Mouse (Mus musculus) spleen, adult 2 months (tissue): Measurements from ENCODE around the gene Nlrc3. TPM values are rescaled to one million over a fixed set of nuclear protein-coding genes. Genes with fewer than 3 reads are reported as not detected.

Experiments used
- DNase-seq, 2 experiments: peaks; one replicate each; pipeline versions ENCODE4 v3.0.0 to v3.0.0-alpha.2; 2012 to 2021; ENCODE audit warnings: low spot score in 2 of 2, low read depth in 1 of 2
- H3K27ac ChIP-seq: fragments of 200-500 bp; 2 replicates; pipeline ENCODE4 v1.5.1; 2012; ENCODE audit warnings: low read length, inconsistent platforms; ENCODE audit not compliant: insufficient read depth
- H3K27me3 ChIP-seq: fragments of 200-500 bp; 2 replicates; pipeline ENCODE4 v1.6.1; 2012; ENCODE audit warnings: mild to moderate bottlenecking, moderate library complexity, low read length, inconsistent platforms; ENCODE audit not compliant: control insufficient read depth, insufficient read depth
- H3K36me3 ChIP-seq: fragments of 200-500 bp; 2 replicates; pipeline ENCODE4 v1.6.1; 2012; ENCODE audit warnings: mild to moderate bottlenecking, low read length, inconsistent platforms; ENCODE audit not compliant: control insufficient read depth, insufficient read depth
- H3K4me1 ChIP-seq: fragments of 200-500 bp; 2 replicates; pipeline ENCODE4 v1.6.1; 2011; ENCODE audit warnings: inconsistent platforms; ENCODE audit not compliant: control insufficient read depth, insufficient read depth, insufficient read length
- H3K4me3 ChIP-seq: fragments of 200-500 bp; 2 replicates; pipeline ENCODE4 v1.5.1; 2011; ENCODE audit warnings: mild to moderate bottlenecking, inconsistent platforms; ENCODE audit not compliant: insufficient read depth, insufficient read length; ENCODE audit errors: extremely low read depth
- CTCF ChIP-seq: fragments of 200-500 bp; IDR thresholded peaks from 2 replicates; pipeline ENCODE4 v1.5.1; 2011; ENCODE audit warnings: mild to moderate bottlenecking, inconsistent platforms; ENCODE audit not compliant: insufficient read depth, insufficient read length, insufficient replicate concordance; ENCODE audit errors: extremely low read depth
- POLR2A ChIP-seq: fragments of 200-500 bp; IDR thresholded peaks from 2 replicates; pipeline ENCODE4 v1.6.1; 2011; ENCODE audit warnings: low read depth, low read length, inconsistent platforms
- WGBS: fragments of 180-500 bp; shearing (Covaris S2); methylation state at CpG from one replicate; pipeline ENCODE4 v1.1.7; 2018; 5-methylcytosine and 5-hydroxymethylcytosine counted together
- polyA plus RNA-seq: library from polyadenylated mRNA; depleted of rRNA; stranded (reverse); fragments of >200 nt; gene quantifications from 2 replicates; pipeline ENCODE4 v1.2.3, GENCODE M21; 2012; rRNA removed

Nlrc3 gene
- polyA plus RNA-seq, 1 experiment: 34.6 TPM

- no peak for TF ChIP-seq CTCF
- TF ChIP-seq POLR2A: no peak
- Histone ChIP-seq H3K36me3 (peaks cover 34% of the 10 kb centered on the region), H3K27ac (no peak overlapping the region), H3K4me3 (no peak overlapping the region), H3K27me3 (no peaks in the 10 kb centered on the region), H3K4me1 (peaks cover 13% of the 10 kb centered on the region)
- DNase-seq: no peak
- 94% methylated on average over 1 of the region's 1 CpGs for WGBS
Measured at GRCm38 (mm10) chr16:3896553-3896952, 79.9 kb downstream of the Nlrc3 start.

- Histone ChIP-seq H3K4me3 (no peak overlapping the region), H3K27me3 (no peaks in the 10 kb centered on the region), H3K4me1 (peaks cover 13% of the 10 kb centered on the region), H3K27ac (no peak overlapping the region), H3K36me3 (peaks cover 34% of the 10 kb centered on the region)
- 50% methylated on average over 6 of the region's 6 CpGs for WGBS
- no peak for DNase-seq
- TF ChIP-seq CTCF (no peak), POLR2A (no peak)
Measured at GRCm38 (mm10) chr16:3896046-3896445, 80.4 kb downstream of the Nlrc3 start.

DNA sequence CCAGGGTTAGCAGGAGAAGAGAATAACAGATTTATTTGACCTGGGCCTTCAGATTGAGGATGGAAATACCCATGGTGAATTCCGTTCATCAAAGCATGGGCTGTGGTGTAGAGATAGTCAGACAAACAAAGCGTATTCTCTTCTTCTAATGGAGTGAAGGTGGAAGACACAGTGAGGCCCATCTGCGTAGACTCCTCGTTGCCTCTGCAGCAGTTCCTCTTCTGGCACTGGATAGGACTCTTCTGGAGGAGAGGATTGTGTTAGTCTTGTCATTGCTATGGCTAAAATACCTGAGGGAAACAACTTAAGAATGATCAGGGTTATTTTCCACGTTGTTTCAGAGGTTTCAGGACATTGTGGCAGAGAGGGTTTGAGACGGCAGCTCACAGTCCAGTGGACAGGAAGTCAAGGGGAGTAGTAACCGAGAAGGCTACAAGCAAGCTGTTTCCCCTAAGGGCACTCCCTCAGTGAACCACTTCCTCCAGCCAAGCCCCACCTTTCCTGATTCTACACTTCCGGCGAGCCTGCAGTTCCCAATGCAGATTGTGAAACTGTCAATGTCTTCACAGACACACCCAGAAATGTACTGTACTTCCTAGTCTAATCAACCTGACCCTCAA lies 81.1 kb downstream of the Nlrc3 start:
- Histone ChIP-seq H3K4me1 (peaks cover 13% of the 10 kb centered on the region), H3K4me3 (peak overlapping the region; percentile 45), H3K27me3 (no peaks in the 10 kb centered on the region), H3K27ac (peak overlapping the region; percentile 83), H3K36me3 (peaks cover 27% of the 10 kb centered on the region)
- 7% methylated on average over 9 of the region's 9 CpGs for WGBS
- DNase-seq: peak; percentile 53 to 78
- TF ChIP-seq POLR2A (peak; percentile 89), CTCF (no peak)

Other genes starting within 250 kb of the Nlrc3 start
- gene Zfp263, start 232.5 kb downstream of the Nlrc3 start, polyA plus RNA-seq: 8.9 and 10.5 TPM in 2 replicates
- not detected in 2 replicates for gene Olfr15, start 145.8 kb downstream of the Nlrc3 start, polyA plus RNA-seq
- 0.49 and 0.65 TPM in 2 replicates for gene Zfp174, start 129.4 kb downstream of the Nlrc3 start, polyA plus RNA-seq
- 63.8 and 73.2 TPM in 2 replicates for gene Naa60, start 104.3 kb downstream of the Nlrc3 start, polyA plus RNA-seq
- 3.1 and 3.5 TPM in 2 replicates for gene Zfp597, start 92.1 kb downstream of the Nlrc3 start, polyA plus RNA-seq
- gene Gm20695, start 92.0 kb downstream of the Nlrc3 start, polyA plus RNA-seq: not detected in 2 replicates
- 8.2 and 8.3 TPM in 2 replicates for gene 1700037C18Rik, start 67.9 kb downstream of the Nlrc3 start, polyA plus RNA-seq
- 9.4 and 9.5 TPM in 2 replicates for gene Cluap1, start 67.8 kb downstream of the Nlrc3 start, polyA plus RNA-seq
- gene Slx4, start 27.1 kb upstream of the Nlrc3 start, polyA plus RNA-seq: 26.5 and 29.6 TPM in 2 replicates
- gene Dnase1, start 60.3 kb upstream of the Nlrc3 start, polyA plus RNA-seq: 0.14 and 0.37 TPM in 2 replicates
- gene Trap1, start 101.2 kb upstream of the Nlrc3 start, polyA plus RNA-seq: 47.9 and 53.8 TPM in 2 replicates
- 25.6 and 36.9 TPM in 2 replicates for gene Crebbp, start 237.4 kb upstream of the Nlrc3 start, polyA plus RNA-seq